Mouse (Mus musculus): ENCODE data around the gene Dixdc1. TPM values are rescaled to one million over a fixed set of nuclear protein-coding genes. Genes with fewer than 3 reads are reported as not detected.

The Dixdc1 gene
- total RNA-seq (2021): 8.1 and 8.4 TPM in 2 replicates
- long read RNA-seq, partial matches to known transcripts: 2 of 10 reads
- long read RNA-seq, other reads (novel, unspliced or antisense): 7 of 10 reads

GRCm38 (mm10) chr9:50738914-50739870 is at the start of gene Dixdc1:
Dixdc1 (minus strand) TSS chr9:50739517.
- peak; percentile 94 for DNase-seq

DNA sequence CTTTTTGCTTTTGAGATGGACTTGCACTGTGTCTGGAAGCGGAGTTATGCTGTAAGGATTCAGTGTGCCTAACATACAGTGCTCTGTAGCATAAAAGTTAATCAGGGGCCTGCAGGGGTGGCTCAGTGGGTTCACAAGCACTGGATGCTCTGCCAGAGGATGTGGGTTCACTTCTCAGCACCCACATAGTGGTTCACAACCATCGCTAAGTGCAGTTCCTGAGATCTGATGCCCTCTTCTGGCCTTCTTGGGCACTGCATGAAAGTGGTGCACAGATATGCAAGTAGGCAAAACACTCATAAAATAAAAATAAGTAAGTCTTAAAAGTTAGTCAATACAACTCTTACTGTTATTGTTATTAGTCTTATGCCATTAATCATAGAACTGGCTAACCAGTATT is 42.8 kb upstream of the Dixdc1 start:
- peak; percentile 26 for DNase-seq

GRCm38 (mm10) chr9:50776162-50776760 is 36.9 kb upstream of the Dixdc1 start:
- DNase-seq: no peak

DNA sequence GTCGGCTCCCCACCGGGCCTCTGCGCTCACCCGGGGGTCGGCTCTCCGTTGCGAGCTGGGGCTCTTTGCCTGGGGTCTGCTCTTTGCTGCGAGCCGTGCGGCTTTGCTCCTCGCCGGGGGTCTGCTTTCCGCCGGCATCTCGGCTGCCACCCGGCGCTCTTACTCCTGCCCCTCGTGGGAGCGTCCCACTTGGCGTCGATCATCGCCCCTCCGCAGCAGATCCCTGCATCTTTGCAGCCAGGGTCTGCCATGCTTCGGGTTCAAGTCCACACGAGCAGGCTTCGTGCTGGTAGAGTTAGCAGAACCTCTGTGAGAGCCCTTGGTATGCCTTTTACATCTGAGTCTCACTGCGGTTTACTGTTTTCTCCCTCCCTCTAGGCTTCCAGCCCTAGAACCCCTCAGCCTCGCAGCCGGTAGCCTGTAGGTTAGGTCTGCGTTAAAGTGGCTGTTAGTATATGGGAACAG is 36.4 kb upstream of the Dixdc1 start:
- no peak for DNase-seq

DNA sequence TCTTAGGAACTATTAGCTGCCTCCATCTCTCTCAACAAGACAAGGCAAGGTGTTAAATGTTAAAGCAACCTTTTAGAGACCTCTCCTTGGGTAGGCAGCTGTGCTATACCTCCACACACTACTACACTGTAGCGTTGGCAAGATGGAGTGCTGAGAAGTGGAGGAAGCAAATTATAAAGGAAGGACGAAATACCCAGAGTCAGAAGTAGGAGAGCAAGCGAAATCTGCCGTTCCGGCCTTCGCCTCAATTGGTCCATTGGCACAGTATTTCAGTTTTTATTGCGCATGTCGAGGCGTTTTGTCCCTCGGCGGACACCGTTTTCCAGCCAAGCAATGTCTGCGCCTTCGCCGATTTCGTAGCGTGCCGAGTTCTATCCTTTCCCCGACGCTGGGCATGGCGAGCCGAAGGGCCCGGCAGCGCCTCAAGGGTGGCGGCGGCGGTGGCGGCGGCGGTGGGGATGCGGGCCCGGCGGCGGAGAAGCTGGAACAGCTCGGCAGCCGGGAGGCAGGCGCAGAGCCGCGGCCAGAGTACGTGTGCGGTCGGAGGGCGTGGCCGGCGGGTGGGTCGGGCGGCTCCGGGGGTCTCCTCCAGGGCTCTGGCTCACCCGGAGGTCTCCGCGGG is 35.8 kb upstream of the Dixdc1 start, which contains the start of the genes Alg9 and 1110032A03Rik:
TSS of gene Alg9 (plus strand) at position 29 of the 622 bp plus-strand sequence.
TSS of gene 1110032A03Rik (minus strand) at position 530 of the 622 bp plus-strand sequence.
- peak; percentile 91 for DNase-seq

DNA sequence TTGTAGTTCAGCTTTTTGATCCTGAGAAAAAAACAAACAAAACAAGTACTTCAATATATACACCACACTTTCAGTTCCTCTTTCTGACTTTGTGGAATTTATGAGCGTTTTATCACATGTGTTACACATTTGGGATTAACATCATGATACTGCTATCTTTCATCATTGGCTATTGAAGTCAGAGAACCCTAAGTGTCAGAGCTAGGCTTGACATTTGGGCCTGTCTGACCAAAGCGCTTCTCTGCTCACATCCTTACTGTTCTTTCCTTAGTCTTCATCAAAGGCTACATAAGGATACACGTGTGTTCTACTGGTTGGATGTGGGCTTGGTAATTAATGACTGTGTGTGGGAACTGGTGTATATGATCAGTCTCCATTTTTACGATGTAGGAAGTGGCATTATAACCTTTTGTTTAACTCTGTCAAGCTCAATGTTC is 34.7 kb upstream of the Dixdc1 start:
- DNase-seq: no peak

DNA sequence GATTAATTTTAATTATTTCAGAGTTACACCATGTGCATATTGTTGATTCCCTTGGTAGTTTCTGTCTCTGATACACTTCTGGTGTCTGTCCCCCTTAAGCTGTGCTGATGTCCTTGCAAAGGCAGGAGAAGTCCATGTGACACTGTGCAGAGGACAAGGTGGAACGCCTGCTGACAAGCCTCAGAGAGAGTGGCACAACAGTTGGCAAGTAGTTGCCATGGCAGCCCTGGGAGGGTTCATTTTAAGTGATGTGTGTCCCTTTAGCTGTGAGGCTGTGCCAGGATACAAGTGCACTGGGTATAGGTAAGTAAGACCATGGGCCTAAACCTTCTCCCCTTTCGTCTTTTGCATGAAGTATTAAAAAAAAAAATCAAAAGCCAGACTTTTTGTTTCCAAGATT is 30.7 kb upstream of the Dixdc1 start:
- DNase-seq: no peak

- DNase-seq: peak; percentile 94
These were observed 29.0 kb upstream of the Dixdc1 start, which contains the start of gene Fdxacb1 for GRCm38 (mm10) chr9:50768107-50769002. Fdxacb1 (plus strand) TSS chr9:50768236.

DNA sequence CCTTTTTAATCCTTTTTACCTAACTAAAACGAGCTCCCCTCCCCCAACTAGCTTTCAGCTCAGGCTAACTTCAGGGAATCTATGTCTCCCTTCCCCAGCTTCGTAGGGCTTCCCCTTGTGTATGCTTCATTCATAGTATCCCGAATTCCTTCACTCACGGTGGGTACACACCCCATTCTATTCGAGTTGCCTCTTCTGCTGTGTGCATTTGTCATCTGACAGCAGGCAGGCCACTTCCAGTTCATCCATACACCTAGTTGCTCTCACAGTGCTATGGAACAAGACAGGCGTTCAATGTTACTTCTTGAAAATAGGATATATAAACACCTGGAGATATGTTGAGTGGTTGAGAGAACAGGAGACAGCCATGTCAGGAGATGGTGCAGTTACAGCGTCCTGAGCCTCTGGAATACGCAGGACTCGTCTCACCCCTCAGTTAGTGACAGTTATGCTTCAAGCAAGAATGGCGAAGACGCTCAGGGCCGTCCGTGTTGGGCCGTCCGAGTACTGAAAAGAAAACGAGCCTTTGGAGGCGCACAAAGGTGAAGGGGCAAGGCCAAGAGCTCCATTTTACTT is 28.3 kb upstream of the Dixdc1 start:
- DNase-seq: no peak

DNA sequence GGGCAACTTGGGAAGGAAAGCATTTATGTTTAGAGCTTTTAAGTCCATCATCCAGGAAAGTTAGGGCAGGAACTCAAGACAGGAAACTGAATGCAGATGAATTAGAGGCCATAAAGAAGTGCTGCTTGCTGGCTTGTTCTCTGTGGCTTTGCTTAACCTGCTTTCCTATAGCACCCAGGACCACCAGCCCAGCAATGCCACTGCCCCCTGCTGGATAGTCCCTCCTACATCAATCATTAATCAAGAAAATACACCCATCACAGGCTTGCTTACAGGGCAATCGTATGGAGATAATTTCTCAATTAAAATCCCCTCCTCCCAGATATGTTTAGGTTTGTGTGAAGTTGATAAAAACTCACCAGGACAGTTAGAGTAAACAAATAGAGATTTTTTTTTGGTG is 24.0 kb upstream of the Dixdc1 start:
- DNase-seq: no peak

DNA sequence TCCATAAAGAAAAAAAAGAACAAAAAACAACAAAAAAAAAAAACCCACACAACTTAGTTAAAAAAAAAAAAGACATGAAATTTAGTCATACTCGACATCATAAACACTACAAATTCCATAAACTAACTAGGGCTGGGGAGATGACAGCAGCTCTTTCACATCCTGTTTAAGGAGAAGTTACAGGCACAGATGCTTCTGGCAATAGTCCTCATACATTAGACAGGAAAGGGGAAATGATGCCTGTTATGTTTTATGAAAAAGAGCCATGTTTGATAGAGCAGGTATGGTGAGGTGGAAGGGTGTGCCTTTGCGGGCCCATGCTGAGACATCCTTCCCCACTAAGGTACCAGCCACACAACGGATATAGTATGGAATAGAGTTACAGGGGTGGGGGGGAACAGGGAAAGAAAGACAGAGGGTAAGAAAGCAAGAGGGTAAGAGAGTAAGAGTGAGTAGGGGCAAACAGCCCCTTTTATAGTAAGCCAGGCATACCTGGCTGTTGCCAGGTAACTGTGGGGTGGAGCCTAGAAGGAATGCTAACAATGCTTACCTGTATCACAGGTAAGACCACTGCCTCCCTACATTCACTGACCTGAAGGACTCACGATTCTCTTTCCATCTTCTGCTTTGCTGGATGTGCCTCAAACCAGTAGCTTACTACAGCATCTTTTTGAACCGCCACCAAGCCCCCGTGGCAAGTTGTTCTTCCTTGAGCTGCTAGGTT is 22.4 kb upstream of the Dixdc1 start:
- DNase-seq: no peak

GRCm38 (mm10) chr9:50756711-50757110 is 17.4 kb upstream of the Dixdc1 start:
- DNase-seq: no peak

GRCm38 (mm10) chr9:50753947-50754346 is 14.6 kb upstream of the Dixdc1 start:
- no peak for DNase-seq

DNA sequence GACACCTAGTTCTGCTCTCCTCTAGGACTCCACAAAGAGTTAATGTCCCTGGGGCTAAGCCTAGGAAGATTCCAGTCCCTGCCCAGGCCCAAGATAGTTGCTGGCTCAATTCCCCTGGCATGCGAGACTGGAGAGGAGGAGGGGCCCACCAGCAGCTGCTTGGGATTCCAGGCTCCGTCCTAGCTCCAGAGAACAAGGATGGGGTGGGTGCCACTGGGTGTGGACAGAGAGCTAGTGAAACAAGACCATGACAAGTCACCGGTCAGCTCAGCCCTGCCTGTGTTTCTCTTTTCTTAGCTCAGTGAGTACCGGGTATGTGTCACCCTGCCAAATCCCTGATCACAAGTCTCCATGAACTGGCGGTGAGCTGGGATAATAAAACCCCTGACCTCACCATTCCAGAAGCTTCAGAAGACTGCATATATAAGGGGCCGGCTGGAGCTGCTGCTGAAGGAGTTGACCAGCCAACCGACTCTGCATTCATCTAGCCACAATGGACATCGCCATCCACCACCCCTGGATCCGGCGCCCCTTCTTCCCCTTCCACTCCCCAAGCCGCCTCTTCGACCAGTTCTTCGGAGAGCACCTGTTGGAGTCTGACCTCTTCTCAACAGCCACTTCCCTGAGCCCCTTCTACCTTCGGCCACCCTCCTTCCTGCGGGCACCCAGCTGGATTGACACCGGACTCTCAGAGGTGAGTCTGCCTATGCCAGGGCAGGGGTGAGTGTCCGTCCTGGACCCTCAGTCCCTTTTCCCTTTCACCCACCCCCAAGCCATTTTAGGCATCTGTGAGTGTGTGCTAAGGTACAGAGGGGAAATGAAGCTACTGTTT is 13.7 kb upstream of the Dixdc1 start:
- DNase-seq: peak; percentile 46

DNA sequence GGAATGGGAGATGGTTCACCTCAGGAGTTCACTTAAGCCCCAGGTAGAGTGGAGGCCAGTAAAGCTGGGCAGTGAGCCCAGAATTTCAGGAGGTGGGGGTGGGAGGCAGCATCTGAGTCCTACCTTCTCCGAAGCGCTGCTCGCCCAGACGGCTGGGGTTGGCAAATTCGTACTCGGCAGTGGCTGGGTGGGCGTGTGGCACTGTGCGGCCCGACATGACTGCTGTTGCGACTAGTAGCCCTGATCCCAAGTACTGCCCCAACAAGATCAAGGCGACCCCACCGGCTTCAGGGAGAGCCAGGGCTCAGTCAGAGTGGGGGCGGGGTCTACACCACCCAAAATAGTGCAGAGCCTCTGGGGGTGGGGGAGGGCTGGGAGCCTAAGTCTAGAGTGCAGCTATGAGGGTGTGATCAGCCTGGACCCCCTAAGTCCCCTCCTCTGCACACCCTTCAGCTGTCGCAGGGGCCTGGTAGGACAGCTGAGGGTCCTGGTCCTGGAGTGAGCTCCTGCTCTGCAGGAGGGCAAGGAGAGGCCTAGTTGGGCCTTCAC is 12.8 kb upstream of the Dixdc1 start, which contains the start of gene Hspb2:
TSS of gene Hspb2 (minus strand) at position 301 of the 549 bp plus-strand sequence.
- no peak for DNase-seq

DNA sequence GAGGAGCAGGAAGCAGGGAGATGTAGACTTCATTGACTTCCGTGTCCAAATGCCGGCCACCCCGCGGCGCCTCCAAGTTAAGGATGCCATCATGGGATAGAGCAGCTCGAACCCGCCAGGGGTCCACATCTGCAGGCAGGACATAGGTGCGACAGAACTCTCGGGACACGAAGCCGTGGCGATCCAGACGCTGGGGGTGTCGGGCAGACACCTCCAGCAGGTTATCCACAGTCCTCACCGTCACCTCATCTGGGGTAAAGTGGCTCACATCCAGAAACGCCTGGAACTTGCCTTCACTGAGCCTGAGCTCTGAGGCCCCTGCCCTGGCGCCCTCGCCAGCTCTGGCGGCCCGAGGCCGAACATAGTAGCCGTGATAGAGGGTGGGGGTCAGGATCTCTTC is 12.0 kb upstream of the Dixdc1 start, which contains the start of gene Cryab:
TSS of gene Cryab (plus strand) at position 3 of the 400 bp plus-strand sequence.
- DNase-seq: no peak

DNA sequence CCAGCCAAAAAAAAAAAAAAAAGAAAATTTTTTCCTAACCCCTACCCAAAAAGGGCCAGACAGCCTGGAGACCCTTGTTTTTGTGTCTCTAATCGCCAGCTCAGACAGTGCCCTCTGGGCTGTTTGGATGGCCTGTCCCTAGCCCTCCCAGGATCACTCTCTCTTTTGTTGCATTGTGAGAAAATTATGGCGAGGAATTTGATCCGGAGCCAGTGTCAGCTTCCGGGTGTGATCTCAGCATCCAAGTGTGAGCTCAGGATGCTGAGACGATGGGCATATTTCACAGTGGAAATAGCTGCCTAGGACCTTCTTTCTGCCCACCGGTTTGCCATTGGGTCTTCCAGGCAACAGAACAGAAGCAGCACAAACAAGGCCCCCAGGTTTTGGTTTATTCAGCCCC is 11.4 kb upstream of the Dixdc1 start:
- DNase-seq: no peak

GRCm38 (mm10) chr9:50746214-50746677 is 6.9 kb upstream of the Dixdc1 start, which contains the start of gene 2310030G06Rik:
2310030G06Rik (minus strand) TSS chr9:50746536.
- DNase-seq: no peak

DNA sequence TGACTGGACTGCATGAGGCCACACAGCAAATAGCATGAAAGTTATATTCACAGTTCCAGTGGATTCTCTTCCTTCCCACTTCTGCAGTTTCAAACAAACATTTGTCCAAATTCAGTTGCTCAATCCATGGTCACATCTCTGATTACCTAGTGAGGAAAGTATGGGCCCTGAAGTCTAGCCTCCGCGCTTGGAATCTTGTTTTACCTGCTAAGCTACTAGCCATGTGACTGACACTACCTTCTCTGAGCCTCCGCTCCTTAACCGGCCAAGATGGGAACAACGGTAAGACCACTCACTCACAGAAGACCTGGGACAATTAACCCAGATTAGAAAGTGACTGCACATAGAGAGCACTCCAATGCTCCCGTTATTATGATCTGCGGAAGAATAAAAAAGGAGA is 6.5 kb upstream of the Dixdc1 start:
- DNase-seq: no peak
